Mouse (Mus musculus): ENCODE measurements around the gene Jak3.

Jak3 gene

DNA sequence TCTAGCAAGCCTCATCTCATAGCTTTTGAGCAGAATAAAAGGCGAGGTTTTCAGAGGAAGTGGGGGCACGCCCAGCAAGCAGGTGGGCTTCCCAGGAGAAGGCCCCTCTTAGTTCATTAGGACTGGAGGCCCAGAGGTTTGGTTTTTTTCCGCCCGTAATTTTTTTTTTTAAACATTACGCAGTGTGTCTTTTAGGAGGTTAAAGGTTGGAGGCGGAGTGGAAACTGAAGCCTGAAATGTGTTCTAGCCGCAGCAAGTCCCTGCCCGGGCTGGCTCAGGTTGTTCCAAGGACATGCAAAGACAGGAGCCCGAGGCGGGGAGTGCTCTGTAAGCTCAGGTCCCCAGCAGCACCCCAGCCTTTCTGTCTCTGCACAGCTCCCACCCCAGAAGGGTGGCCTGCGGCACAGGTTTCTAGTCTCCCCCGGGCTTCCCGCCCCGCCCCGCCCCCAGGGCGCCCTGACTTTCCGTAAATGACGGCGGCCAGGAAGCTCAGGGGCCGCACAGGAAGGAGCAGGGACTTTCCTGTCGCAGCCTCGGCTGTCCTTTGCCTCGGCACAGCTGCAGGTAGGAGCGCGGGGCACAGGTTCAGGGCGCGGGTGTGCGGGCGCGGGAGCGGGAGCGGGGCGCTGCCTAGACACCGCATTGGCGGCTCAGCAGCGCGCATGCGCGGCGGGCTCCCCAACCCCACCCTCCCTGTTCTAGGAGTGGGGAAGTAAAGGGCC, at the start of gene Jak3:
Gene Jak3 (plus strand): TSS at position 277 of the 722 bp plus-strand sequence.
- peak; percentile 76 for DNase-seq

DNA sequence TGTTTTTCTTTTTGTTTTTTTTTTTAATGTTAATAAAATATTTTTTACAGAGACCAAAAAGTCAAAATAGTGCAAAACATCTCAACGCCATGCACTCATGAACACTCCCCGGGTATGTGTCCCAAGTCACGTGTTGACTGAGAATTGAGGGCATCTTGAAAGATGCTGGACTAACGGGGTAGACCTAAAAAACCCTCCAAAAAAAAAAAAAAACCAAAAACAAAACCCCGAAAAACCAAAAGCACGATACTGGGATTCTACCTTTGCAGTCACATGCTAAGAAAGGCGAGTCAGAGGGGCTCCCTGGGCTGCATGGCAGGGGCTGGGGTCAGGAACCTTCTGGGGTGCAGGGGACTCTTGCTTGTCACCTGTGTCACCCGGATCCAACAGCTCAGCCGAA, 49.3 kb upstream of the Jak3 start:
- DNase-seq, result no peak

DNA sequence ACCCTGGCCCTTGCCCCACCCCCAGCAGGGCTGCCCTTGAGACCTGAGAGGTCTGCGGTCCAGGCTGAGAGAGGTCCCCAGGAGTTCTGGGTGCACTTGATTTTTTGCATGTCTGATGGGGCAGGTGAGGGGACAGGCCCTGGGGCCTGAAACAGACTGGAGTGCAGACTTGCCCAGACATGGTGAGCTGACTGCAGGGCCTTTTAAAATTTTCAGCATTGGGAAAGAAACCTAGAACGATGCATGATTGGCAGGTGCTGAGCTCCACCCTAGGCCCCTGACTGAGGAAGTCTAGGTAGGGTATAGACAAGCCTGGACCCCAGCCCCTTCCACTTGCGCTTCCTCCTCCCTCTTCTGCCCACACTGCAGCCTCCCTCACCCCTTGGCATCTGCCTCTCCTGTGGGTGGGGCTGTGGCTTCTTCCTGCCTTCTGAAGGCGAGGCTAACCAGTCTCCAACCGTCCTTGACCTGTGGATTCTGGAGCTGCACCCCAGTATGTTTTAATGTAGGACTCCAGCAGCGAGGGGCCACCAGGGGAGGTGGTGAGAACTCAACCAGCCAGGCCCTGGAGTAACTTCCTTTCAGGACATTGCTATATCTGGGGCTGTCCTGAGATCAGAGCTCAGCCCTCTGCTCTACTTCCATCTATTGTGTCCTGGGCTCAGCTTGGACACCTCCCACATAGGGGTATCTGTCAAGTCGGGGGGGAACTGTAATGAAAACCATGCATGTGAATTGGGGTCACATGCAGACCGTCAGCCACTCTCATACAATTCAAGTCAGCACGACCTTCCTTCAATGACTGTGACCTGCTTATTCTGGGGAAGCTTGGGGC, 48.6 kb upstream of the Jak3 start:
- peak; percentile 23 for DNase-seq

DNA sequence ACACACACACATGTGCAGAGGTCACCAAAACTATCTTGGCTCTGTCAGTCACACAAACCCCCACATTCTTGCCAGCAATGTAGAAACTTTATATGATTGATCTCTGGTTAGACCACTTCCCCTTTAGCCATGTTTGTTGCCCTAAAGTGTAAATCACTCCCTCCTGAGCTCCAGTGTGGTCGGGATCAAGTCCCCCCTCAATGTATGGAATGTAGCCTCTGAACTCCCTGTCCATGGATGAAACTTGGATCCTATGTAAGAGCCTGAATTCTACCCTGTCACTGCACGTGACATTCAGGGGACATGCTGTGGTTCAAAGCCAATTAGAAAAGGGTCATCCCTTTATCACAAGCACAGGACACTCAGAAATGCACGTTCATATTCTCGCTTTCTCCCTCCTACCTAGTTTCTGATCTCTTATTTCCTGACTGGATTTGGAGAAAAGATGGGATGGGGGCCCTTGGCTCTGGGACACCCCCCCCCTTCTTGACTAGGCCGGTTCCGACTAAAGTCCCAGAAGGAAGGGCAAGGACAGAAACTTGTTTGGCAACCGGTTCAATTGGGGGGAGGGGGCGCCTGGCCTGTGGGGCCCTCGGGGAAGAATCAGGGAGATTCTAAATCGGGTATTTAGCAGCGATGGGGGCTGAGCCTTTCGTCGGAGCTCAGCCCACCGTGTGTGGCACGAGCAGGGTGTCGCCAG, 47.5 kb upstream of the Jak3 start:
- DNase-seq, result no peak

DNA sequence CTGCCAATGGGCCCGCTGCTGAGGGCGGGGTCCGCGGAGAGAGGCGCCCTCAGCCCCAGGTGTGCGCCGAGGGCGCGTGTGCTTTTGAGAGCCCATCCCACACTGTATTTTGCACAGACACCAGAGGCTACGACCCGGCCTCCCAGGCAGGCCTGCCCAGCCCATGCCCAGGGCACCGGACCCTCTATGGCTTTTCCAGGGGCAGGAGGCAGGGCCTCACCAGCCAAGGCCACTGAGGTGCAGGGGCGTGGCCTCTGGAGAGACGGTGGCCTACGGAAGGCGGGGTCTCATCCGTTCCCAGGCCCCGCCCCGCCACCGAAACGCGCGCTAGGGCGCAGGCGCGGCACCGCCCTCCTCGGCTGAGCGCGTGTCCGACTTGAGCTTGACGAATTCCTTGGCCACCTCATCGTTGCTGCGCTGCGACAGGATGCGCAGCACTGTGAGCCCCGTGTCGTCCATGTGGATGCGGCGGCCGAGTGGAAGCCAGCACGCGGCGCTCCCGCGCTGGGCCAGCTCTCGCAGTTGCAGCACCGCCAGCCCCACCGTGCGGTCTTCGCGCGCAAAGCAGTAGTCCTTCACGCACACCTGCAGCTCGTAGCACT, 46.9 kb upstream of the Jak3 start:
- peak; percentile 94 for DNase-seq

DNA sequence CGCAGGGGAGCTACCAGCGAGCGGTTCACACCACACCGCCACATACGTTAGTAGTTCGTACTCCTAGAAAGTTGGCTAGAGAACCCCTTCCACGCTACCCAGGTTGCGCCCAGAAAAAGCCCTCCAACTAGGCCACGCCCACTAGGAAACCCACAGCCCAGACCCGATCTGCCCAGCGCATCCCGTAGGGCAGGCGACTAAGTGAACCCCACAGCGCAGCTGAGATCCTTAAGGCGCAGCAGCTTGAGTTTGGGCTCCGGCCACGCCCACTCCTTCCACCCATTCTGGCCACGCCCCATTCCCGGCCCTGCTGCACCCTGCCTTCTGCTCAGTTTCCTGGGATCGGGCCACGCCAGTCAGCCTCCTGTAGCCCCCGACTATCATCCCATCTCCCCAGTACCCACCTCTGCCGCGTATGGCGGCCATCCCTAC, 46.3 kb upstream of the Jak3 start:
- peak; percentile 70 for DNase-seq

DNA sequence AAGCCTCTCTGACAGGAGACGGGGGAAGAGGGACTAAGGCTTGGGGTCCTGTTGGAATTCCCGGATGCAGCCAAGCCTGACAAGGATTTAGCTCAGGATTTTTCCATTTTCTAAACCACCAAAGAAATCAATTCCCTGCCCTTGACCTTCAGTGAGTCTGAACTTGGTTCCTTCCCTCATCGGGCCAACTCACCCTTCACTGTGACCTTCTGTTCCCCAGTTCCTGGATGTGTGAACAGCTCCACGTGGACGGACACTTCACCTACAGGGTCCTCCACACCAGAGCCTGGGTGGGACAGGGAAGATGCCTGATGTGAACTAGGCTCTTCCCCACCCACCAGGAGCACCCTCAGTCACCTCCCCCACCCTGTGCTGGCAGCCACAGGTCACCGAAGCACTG, 45.3 kb upstream of the Jak3 start:
- DNase-seq, result no peak

DNA sequence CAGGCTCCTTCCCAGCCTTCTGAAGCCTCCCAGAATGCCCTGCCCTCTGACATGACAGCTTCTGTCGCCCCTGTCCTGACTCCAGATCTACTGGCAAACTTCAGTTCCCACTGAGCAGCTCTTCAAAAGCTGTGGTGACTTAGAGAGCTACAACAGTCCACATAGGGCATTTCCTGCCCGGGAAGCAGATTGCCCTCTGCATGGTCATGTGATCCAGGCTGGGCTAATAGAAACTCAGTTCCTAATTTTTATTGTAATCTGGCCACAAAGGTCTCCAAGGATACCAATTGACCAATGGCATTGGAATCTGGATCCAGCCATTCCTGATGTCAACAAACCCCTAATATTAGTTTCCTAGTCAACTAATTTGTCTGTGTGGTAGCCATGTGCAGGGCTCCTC, 44.2 kb upstream of the Jak3 start:
- DNase-seq, result no peak

DNA sequence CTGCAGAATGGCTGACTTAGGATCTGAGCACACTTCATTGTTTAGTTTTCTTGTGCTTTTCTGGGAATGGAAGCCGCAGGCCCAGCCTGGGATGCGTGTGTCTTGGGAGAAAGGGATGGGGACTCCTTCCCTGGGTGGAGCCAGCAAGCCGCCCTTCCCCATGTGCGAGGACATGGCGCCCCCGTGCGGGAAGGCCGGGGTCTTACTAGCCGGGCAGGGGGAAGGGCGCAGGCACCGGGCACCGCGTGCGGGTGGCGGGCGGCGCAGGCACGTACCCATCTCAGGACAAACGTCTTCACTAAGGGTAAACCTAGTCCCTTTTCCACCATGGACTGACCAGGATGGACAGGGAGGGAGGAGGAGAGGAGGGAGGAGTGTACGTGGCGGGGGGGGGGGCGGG, 42.9 kb upstream of the Jak3 start:
- DNase-seq, result peak; percentile 90

DNA sequence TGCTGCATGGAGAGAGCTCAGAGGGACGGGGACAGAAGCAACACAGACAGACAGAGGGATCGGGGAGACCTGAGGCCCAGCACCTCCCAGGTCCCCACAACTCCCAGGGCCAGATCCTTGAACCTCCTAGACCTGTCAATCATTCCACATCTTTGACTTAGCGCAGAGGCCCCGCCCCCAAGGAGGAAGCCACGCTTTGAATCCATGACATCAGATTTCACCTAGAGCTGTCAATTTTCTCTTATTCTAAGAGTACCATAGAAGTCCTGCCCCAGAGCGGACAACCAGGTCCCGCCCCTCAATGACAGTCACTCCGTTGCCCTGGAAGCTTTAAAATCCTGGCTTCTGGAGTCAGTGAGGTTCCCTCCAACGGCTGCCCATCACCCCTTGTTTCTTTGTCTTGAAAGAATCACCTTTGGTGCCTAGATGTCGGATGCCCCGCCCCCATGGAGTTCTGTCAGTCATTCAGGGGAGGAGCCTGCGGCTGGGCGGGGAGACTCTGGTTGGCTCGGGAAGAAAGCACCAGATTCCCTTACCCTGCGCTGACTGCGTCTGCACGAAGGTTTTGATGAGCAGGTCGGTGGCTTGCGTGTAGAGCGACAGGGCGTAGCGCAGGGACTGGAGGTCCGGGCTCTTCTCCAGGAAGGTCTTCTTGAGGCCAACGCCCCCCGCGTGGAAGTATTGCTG, 42.0 kb upstream of the Jak3 start:
- peak; percentile 86 for DNase-seq

DNA sequence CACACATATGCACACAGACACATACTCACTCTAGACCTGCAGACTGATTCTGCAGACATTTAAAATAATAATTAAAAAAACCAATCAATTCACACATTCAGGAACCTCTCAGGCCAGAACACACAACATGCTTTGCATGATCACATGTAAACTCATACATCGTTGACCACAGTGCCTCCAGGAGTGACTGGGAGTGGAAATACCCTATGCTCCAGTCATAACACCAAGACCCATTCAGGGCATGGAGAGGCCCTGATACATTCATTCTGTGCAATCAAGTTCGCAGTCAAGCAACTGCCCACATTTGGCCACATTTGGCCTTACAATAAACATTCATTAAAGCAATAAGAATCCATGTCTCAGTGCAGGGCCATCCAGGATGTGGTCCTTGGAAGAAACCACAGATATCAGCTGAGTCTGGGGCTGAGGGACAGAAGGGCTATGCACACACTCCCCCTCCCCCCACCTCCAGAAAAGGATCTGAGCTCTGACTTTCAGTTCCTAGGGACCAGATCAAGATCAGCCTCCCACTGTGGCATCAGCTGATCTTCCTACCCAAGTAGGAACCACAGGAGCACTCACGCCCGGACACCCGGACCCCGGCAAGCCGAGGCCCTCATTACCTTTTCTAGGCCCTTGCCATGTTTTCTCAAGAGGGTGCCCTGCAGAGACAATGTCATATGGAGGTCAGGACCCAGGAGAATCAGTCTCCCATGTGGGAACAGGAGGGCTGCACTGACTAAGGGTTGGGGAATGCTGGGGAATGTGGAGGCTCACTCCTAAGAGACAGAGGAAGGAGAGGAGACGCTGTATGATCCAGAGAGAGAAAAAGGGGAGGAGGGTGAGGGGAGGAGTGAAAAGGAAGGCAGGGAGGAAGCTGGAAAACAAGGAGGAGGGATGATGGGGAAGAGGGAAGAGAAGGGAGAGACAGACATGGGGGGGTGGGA, 38.7 kb upstream of the Jak3 start:
- DNase-seq, result no peak

DNA sequence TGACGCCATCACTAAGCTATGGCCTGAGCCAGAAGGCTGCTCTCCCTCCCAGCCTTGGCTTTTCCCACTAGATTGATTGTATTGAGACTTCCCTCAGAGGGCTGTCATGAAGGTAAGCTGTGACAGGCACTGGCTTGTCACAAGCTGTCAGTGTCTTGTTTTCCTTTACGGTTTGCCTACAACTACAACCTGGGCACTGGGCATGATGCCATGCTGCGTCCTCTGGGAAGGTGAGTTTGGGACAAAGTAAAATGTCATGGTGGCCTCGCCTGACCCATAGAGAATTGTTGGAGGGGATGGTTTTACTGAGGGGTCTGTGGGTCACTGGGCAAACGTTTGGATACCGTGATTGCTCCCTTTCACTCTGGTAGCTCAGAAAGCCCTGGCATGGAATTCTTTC, 37.8 kb upstream of the Jak3 start:
- DNase-seq, result no peak

DNA sequence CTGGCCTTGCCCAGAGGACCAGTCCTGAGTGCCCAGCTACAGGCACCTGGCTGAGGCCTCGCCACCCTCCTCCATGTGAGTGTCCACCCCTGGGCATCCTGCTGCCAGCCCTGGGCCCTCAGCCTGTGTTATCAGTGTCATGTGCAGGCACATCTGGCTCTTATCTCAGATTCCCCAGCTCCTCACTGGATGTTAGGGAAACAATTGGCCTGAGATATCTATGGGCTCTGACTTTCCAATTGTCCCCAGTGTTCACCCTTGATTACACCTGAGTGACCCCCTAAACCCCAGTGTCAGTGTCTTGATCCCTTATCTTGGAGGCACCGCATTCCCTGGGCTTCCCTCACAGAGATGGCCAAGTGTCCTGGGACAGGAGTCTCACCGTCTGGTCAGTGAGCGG, 36.8 kb upstream of the Jak3 start:
- DNase-seq, result no peak

DNA sequence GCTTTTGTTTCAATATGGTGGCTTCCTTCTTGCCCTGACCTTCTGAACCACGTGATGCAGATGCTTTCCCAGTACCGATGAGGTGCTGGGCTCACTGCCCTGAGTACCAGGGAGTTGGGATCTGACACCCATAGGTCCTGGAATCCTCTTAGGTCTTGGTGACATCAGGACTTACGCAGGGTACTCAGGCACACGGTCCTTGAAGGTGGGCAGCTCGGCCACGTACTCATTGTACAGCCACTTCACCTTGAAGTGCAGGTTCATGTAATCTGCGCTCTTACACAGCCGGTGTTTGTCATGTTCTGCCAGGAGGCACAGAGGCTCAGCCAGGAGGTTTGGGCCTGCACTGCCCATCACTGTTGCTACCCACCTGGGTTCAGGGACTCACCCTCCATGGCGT, 30.6 kb upstream of the Jak3 start:
- DNase-seq, result no peak

DNA sequence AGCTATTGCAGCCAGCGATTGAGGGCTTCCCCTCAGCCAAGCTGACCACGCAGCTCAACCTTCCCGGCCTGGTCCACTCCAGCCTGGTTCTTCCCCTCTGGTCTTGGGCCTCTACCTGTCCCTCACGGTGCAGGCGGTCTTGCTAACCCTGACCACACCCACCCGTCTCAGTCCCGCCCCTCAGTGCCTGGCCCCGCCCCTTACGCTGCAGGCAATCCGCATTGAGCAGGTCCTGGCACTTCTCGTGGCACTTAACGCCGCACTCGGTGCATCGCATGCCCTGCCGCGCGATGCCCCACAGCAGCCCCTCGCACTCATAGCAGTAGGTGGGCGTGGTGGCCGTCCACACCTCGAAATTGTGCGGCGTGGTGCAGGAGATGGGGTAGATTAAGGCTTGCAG, 21.5 kb upstream of the Jak3 start:
- peak; percentile 43 for DNase-seq

DNA sequence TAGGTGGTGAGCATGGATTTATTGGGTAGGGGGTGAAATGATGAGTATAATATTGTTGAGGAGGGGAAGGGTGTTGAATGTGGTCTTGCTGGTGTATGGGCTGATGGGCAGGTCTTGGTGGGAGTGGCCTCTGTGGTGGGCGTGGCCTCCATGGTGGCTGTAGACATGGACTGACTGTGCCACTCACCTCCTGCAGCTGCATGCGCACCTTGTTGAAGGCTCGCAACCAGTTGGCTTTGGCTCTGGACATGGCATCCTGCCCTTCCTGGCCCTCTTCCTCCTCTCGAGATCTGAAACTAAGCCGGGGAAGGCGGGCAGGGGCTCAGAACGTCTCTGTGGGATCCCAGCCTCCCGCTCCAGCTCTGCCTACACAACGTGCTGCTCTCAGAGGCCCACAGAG, 18.3 kb upstream of the Jak3 start:
- DNase-seq, result no peak

DNA sequence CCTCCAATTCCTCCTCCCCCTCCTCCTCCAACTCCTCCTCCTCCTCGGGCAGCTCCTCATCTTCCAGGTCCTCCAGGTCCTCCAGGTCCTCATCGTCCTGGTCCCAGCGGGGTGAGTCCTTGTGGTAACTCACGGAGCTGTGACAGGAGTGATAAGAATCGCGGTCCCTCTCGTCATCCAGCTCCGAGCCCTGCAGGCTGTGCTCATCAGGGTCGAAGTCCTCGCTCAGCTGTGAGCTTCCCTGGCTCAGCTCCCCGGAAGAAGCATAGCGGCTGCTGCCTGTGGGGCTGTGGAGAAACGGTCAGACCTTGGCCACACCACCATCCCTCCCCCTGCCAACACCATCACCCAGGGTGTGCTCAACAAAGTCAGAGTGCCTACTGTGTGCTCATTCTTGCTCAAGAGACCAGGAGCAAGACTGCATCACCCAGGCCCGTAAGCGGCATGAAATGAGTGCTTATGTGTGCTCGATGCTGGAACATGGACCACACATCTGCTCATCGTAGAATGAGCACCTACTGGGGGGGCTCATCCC, 17.5 kb upstream of the Jak3 start:
- no peak for DNase-seq

DNA sequence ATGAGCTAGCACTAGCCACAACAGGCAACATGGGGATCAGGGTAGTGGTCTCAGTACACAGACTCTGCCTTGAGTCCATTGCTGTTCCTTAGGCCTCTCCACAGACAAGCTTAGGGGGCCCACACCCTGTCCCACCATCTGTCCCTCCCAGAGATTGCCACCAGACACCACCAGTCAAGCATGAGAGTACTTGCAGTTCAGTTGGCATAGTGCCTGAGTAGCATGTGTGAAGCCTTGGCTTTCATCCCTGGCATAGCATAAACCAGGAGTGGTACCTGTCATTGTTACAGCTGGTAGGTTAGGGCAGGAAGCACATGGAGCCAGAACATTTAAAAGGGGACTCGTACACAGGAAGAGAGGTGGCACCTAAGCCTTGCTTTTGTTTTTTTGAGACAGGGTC, 16.3 kb upstream of the Jak3 start:
- DNase-seq, result no peak

DNA sequence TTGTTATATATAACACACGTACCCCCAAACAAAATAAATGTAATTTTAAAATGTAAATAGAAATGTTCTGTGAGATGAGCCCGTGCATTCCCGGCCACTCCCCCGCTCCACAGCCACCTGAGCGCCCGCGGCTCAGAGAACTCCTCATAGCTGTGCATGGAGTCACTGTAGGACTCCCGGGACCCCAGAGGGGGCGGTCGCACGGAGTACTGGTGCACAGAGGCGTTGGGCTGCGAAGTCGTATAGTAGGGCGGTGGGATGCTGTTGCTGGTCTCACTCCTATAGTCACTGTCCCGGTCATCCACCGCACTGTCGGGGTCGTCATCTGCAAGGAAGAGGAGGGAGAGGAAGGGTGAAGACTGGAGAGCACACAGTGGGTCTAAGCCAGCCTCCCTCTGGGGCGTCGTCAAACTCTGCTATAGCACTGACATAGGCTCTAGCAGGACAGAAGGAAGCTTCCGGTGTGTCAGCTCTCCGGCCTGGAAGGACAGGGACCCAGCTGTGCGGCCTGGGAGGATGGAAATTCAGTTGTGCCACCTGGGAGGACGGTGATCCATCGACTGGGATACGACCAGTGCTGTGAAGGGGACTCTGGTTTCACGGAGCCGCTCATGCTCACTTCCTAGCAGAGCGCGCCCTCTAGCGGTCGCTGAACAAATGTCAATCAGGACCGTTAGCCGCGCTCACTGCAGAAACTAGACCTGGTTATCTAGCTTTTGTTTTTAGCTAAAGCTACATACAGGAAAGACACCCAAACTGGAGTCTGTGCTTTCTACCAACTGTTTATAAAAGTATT, 15.6 kb upstream of the Jak3 start:
- DNase-seq, result peak; percentile 85
